Mouse (Mus musculus): ENCODE data around the gene Ing1. TPM values are rescaled to one million over a fixed set of nuclear protein-coding genes. Genes with fewer than 3 reads are reported as not detected.

Gene Ing1
- polyA plus RNA-seq, 1 experiment from 2014 or later, result 12.6 TPM

DNA sequence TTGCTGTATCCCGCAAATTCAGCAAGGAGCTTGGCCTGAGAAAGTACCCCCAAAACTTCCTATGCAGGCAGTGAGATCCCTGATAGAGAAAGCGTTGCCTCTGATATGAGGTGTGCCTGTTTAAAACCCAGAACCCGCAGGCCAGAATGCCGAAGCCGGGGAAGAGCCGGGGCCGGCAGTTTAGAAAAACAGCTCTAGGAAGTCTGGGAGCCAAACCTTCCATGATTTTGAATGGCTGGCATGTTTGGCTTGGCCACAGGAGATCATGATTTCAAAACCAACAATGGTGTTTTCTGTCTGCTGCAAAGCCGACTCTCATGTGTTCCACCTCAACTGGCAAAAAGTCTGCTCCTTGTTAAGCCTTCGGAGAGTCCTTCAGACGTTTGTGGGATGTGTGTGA lies 3.0 kb upstream of the Ing1 start:
- DNase-seq (no peak), ATAC-seq (no peak)
- Histone ChIP-seq H3K4me3 (ENCODE audit: low read depth, low read length) (no peak overlapping the region), H3K4me1 (ENCODE audit: insufficient read depth) (peaks cover 22% of the 10 kb centered on the region), H3K27me3 (ENCODE audit: insufficient read depth, low read length) (no peaks in the 10 kb centered on the region), H3K36me3 (replicated peaks; ENCODE audit: insufficient read depth, low read length) (no peaks in the 10 kb centered on the region), H3K9ac (replicated peaks) (no peak overlapping the region), H3K9me3 (ENCODE audit: low read length) (no peaks in the 10 kb centered on the region), H3K27ac (ENCODE audit: low read depth) (no peak overlapping the region), H3K4me2 (ENCODE audit: low read depth, low read length) (no peak overlapping the region)
- TF ChIP-seq EP300 (IDR thresholded peaks at IDR 0.05; ENCODE audit: low read depth) (no peak), CTCF (IDR thresholded peaks at IDR 0.05; ENCODE audit: low read depth) (no peak)
- 86% methylated on average over 10 of the region's 10 CpGs for WGBS (ENCODE audit: insufficient replicate concordance)

DNA sequence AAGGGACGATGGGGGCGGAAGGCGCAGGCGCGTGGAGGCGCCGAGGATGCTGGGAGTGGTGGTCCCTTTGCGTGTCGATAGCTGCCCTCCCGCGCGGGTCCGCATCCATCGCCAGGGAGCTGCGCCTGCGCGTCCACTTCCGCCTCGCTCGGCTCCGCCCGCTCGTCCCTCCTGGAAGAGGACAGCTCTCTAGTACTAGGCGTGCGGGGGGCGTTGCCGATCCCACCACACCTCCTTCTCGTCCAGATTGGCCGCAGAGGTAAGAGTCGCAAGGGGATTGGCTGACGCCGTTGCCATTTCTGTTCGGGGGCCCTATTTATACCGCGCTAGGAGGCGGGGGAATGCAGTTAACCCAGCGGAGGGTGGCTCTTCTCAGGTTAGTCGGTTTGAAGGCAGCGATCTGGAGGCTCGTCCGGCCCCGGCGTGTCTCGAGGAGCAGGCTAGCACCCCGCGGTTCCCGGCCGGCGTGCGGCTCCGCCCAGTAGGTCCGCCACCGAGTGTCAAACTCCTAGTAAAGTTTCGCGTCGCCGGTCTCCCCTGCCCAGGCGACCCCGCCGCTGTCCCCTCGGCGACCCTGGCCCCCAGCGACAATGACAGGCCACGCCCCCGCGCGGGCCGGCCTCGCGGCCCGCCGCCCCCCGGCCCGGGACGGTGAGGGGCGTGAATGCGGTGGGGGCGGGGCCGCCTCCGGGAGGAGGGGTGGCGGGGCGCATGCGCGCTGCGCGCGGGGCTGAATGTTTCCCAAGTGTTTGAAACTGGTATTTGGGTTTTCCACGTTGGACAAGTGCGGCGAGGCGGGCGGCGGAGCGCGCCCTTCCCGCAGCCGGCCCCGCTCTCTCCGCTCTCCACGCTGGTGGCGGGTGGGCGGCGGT lies 585 bp downstream of the Ing1 start:
- TF ChIP-seq CTCF (IDR thresholded peaks at IDR 0.05; ENCODE audit: low read depth) (no peak), EP300 (IDR thresholded peaks at IDR 0.05; ENCODE audit: low read depth) (no peak; the same call in 1 of the 2 replicates)
- peaks cover 22% of the 10 kb centered on the region for H3K4me1 ChIP-seq (ENCODE audit: insufficient read depth)
- WGBS (ENCODE audit: insufficient replicate concordance), result under 1% methylated on average over 98 of the region's 103 CpGs
- H3K36me3 ChIP-seq (replicated peaks; ENCODE audit: insufficient read depth, low read length), result peaks cover 4% of the 10 kb centered on the region; the same call in 1 of the 2 replicates
- no peaks in the 10 kb centered on the region for H3K9me3 ChIP-seq (ENCODE audit: low read length)
- H3K27me3 ChIP-seq (ENCODE audit: insufficient read depth, low read length), result no peaks in the 10 kb centered on the region
- DNase-seq (peak; percentile 98), ATAC-seq (peak; percentile 76)
- peak overlapping the region; percentile 99 for H3K27ac ChIP-seq (ENCODE audit: low read depth)
- peak overlapping the region; percentile 94 for H3K4me3 ChIP-seq (ENCODE audit: low read depth, low read length)
- peak overlapping the region; percentile 96 for H3K9ac ChIP-seq (replicated peaks)
- H3K4me2 ChIP-seq (ENCODE audit: low read depth, low read length), result peak overlapping the region; percentile 97

DNA sequence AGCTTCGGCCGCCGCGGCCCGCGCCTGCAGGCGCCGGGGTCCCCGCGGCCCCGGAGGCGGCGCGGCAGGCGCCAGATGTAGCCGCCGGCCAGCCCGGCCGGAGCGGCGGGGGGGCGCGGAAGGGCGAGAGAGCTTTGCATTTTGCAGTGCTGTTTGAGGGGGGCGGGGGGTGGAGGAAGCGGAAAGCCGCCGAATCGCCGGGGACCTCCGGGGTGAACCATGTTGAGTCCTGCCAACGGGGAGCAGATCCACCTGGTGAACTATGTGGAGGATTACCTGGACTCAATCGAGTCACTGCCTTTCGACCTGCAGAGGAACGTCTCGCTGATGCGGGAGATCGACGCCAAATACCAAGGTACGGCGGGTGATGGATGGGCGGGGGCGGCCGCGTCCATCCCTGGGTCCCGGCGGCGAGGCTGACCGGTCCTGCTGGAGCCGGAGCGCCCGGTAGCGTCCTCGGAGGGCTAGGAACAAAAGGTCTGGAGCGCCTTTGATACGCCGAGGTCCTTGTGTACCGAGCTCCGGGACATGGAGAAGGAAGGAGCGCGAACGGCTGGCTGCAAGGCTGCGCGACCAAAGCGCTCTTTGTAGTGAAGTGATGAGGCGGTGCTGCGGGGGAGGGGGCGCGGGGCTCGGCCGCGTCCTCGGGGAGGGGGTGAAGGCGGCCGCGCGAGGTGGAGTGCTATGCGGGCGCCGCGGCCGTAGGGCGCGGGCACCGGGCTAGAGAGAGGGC lies 1.5 kb downstream of the Ing1 start:
- Histone ChIP-seq H3K4me3 (ENCODE audit: low read depth, low read length) (peak overlapping the region; percentile 94), H3K4me1 (ENCODE audit: insufficient read depth) (peaks cover 19% of the 10 kb centered on the region), H3K27ac (ENCODE audit: low read depth) (peak overlapping the region; percentile 99), H3K9ac (replicated peaks) (peak overlapping the region; percentile 96), H3K4me2 (ENCODE audit: low read depth, low read length) (peak overlapping the region; percentile 97), H3K27me3 (ENCODE audit: insufficient read depth, low read length) (no peaks in the 10 kb centered on the region), H3K36me3 (replicated peaks; ENCODE audit: insufficient read depth, low read length) (peaks cover 12% of the 10 kb centered on the region), H3K9me3 (ENCODE audit: low read length) (no peaks in the 10 kb centered on the region)
- DNase-seq (peak; percentile 65), ATAC-seq (no peak)
- TF ChIP-seq EP300 (IDR thresholded peaks at IDR 0.05; ENCODE audit: low read depth) (no peak), CTCF (IDR thresholded peaks at IDR 0.05; ENCODE audit: low read depth) (no peak)
- WGBS (ENCODE audit: insufficient replicate concordance), result 2% methylated on average over 70 of the region's 85 CpGs

DNA sequence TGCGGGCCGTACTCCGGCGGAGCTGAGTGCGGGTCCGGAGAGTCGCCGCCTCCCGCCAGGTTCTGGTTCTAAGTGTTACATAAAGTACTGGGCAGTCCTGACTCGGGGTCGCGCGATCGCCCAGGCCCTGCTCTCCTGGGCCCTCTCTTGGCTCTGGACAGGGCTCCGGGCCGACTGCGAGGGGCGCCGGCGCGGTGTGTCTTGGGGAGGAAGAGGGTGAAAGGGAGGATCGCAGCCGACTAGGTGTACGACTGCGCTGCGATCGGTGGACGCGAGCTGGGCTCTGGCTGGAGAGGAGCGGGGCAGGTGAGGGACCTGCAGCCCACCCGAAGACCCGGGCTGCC lies 2.0 kb downstream of the Ing1 start:
- no peak for TF ChIP-seq CTCF (IDR thresholded peaks at IDR 0.05; ENCODE audit: low read depth)
- no peak for TF ChIP-seq EP300 (IDR thresholded peaks at IDR 0.05; ENCODE audit: low read depth)
- H3K4me1 ChIP-seq (ENCODE audit: insufficient read depth), result peaks cover 19% of the 10 kb centered on the region
- WGBS (ENCODE audit: insufficient replicate concordance), result 0% methylated on average over 28 of the region's 32 CpGs
- no peak for DNase-seq
- peak overlapping the region; percentile 99 for H3K27ac ChIP-seq (ENCODE audit: low read depth)
- H3K9me3 ChIP-seq (ENCODE audit: low read length), result no peaks in the 10 kb centered on the region
- H3K4me3 ChIP-seq (ENCODE audit: low read depth, low read length), result peak overlapping the region; percentile 94
- peak overlapping the region; percentile 97 for H3K4me2 ChIP-seq (ENCODE audit: low read depth, low read length)
- peak overlapping the region; percentile 96 for H3K9ac ChIP-seq (replicated peaks)
- H3K36me3 ChIP-seq (replicated peaks; ENCODE audit: insufficient read depth, low read length), result peaks cover 15% of the 10 kb centered on the region
- ATAC-seq, result no peak; the same call in 1 of the 2 replicates
- H3K27me3 ChIP-seq (ENCODE audit: insufficient read depth, low read length), result no peaks in the 10 kb centered on the region

DNA sequence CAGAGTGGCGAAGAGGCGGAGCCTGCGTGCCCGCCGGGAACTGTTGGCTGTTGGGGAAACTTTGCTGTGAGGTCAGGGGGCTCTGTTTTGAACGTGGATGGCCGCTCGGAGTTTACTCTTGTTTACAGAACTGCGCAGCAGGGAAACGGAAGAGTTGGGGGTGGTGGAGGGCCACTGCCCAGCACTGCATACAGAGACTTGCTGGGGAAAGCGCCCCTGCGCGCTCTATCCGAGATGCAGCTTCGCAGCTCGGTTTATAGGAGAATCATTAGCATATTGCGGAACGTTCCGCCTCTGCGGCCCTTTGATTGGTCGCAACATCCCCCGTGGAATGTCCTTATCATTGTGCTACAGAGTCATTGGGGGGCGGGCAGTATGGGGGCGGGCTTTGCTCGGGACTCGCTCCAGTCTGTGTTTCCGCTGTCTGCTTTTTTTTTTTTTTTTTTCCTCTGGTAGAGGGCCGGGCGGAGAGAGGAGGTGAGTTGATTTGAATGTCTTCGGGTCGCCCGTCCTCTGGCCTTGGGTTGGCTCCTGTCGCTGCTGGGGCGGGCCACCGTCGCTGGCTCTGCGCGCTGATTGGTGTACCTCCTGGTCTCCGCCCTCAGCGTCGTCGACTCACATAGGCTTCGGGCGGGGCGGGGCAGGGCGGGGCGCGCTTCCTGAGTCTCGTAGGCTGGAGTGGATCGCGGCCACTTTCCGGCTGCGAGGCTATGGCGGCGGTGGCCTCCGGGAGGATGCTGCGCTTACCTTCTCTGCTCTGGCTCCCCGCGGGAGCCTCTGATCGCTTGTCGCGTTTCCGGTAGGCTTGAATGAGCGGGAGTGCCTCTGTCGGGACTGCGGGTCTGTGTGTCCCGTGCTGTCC lies 2.6 kb downstream of the Ing1 start:
- H3K4me1 ChIP-seq (ENCODE audit: insufficient read depth), result peaks cover 19% of the 10 kb centered on the region
- no peaks in the 10 kb centered on the region for H3K27me3 ChIP-seq (ENCODE audit: insufficient read depth, low read length)
- H3K4me2 ChIP-seq (ENCODE audit: low read depth, low read length), result peak overlapping the region; percentile 97
- H3K36me3 ChIP-seq (replicated peaks; ENCODE audit: insufficient read depth, low read length), result peaks cover 15% of the 10 kb centered on the region
- H3K9me3 ChIP-seq (ENCODE audit: low read length), result no peaks in the 10 kb centered on the region
- ATAC-seq, result peak; percentile 79
- TF ChIP-seq EP300 (IDR thresholded peaks at IDR 0.05; ENCODE audit: low read depth), result peak; percentile 63
- no peak for TF ChIP-seq CTCF (IDR thresholded peaks at IDR 0.05; ENCODE audit: low read depth)
- H3K27ac ChIP-seq (ENCODE audit: low read depth), result peak overlapping the region; percentile 99
- DNase-seq, result peak; percentile 99
- peak overlapping the region; percentile 94 for H3K4me3 ChIP-seq (ENCODE audit: low read depth, low read length)
- peak overlapping the region; percentile 96 for H3K9ac ChIP-seq (replicated peaks)
- WGBS (ENCODE audit: insufficient replicate concordance), result 2% methylated on average over 58 of the region's 67 CpGs

Measured in liver, postnatal 0 days (tissue).